Mouse (Mus musculus) bone marrow, adult 2 months (tissue): ENCODE data around the gene Csf1.

ENCODE experiments used
- CTCF ChIP-seq: fragments of 200-500 bp; IDR thresholded peaks from 2 replicates; pipeline ENCODE4 v1.5.1; 2011; ENCODE audit warnings: low read length, control low read depth; ENCODE audit not compliant: control insufficient read depth, insufficient read depth
- POLR2A ChIP-seq: fragments of 200-500 bp; IDR thresholded peaks from 2 replicates; pipeline ENCODE4 v1.6.1; 2011; ENCODE audit warnings: low read depth, mild to moderate bottlenecking, control low read depth, low read length, borderline replicate concordance; ENCODE audit not compliant: control insufficient read depth

DNA sequence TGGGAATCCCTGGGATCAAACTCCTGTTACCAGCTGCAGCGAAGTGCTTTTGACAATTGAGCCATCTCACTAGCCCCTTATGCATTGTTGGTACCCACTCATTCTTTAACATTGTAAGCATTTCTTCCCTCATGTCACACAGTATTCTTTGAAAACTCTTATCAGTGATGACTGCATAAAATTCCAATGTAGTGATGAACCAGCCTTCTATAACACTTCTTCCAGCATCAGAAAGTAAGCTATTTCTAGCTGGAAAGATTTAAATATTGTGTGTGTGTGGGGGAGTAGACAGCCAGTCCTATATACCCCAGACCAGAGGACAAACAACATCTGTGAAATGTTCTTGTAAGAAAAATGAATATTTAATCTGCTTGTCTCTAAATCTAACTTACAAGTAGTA lies 26.9 kb downstream of the Csf1 start:
- TF ChIP-seq POLR2A (no peak), CTCF (no peak)
